In the genomic region with DNA sequence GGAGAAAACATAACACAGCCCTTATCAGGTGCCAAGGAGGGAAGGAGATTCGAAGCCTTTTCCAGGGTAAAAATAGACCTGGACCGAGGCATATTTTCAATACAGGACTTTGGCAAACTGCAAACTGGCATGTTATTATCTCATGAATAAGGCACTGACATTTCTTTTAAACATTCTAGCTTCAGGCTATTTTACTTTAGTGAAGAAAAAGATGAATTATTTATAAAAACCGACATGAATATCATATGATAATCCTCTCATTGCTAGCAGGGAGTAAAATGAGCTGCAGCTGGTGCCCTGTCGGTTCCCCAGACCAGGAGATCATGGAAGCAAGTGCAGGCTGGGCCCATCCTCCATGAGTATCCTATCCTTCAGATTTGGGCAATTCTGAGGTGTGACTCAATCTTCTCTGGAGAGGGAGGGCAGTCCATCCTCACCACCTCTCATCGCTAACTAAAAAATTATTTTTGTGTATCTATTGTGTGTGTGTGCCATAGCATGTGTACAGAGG, we compare ENCODE assay signal across 19 mouse cellular contexts. TPM values are rescaled to one million over a fixed set of nuclear protein-coding genes. Genes with fewer than 3 reads are reported as not detected.
DNase-seq lines count a peak whose midpoint lies in the region; ATAC-seq and TF ChIP-seq lines count a peak whose summit lies in the region.
"Had no signal": no experiment of that assay in that cellular context is flagged by ENCODE, and none has a peak within 500 bp of the region (broad histone marks: within the 10 kb centered on the region; RNA-seq: fewer than 3 reads in every experiment).

No protein-coding gene starts in this region.

- H3K4me3 ChIP-seq in gastrocnemius, adult 2 months = no peak overlapping the region
- H3K4me3 ChIP-seq in heart, embryonic 14.5 days (ENCODE audit: control insufficient read depth in 1 of 2, insufficient read depth in 1 of 2, low read depth in 1 of 2, low read length in 2 of 2) = no peak overlapping the region
- H3K4me3 ChIP-seq in midbrain, embryonic 14.5 days (replicated peaks; ENCODE audit: low read depth, low read length) = no peak overlapping the region
- no peak overlapping the region for H3K4me3 ChIP-seq in midbrain, embryonic 13.5 days (replicated peaks)
- H3K4me3 ChIP-seq: embryonic facial prominence, embryonic 12.5 days; forebrain, embryonic 12.5 days; heart, embryonic 15.5 days; hindbrain, embryonic 13.5 days had no signal

- no peaks in the 10 kb centered on the region for H3K9me3 ChIP-seq in heart, embryonic 14.5 days (ENCODE audit: control insufficient read depth, low read length)
- no peaks in the 10 kb centered on the region for H3K9me3 ChIP-seq in midbrain, embryonic 14.5 days (ENCODE audit: control insufficient read depth, low read length)
- H3K9me3 ChIP-seq in midbrain, embryonic 13.5 days = no peaks in the 10 kb centered on the region
- H3K9me3 ChIP-seq: embryonic facial prominence, embryonic 12.5 days; forebrain, embryonic 12.5 days; heart, embryonic 15.5 days; hindbrain, embryonic 13.5 days had no signal

- no peaks in the 10 kb centered on the region for H3K36me3 ChIP-seq in heart, embryonic 14.5 days (ENCODE audit: control insufficient read depth, insufficient read depth, low read length)
- no peaks in the 10 kb centered on the region for H3K36me3 ChIP-seq in midbrain, embryonic 14.5 days (ENCODE audit: control insufficient read depth, insufficient read depth, low read length)
- no peaks in the 10 kb centered on the region for H3K36me3 ChIP-seq in midbrain, embryonic 13.5 days
- H3K36me3 ChIP-seq: embryonic facial prominence, embryonic 12.5 days; forebrain, embryonic 12.5 days; heart, embryonic 15.5 days; hindbrain, embryonic 13.5 days had no signal

- WGBS in heart, embryonic 14.5 days = 39% methylated on average over 5 of the region's 5 CpGs
- 46% methylated on average over 5 of the region's 5 CpGs for WGBS in midbrain, embryonic 14.5 days
- WGBS in midbrain, embryonic 13.5 days = 56% methylated on average over 5 of the region's 5 CpGs

- H3K4me1 ChIP-seq in heart, embryonic 14.5 days (ENCODE audit: control insufficient read depth in 2 of 2, insufficient read depth in 2 of 2, low read length in 2 of 2) = peaks cover 4 to 12% of the 10 kb centered on the region in 2 experiments
- H3K4me1 ChIP-seq in midbrain, embryonic 14.5 days (ENCODE audit: control insufficient read depth, insufficient read depth, low read length) = peaks cover 12% of the 10 kb centered on the region; the same call in 1 of the 2 replicates
- H3K4me1 ChIP-seq in midbrain, embryonic 13.5 days (replicated peaks) = peaks cover 18% of the 10 kb centered on the region

- H3K4me2 ChIP-seq in heart, embryonic 14.5 days (ENCODE audit: low read length) = peak overlapping the region; percentile 21; the same call in 1 of the 2 replicates
- no peak overlapping the region for H3K4me2 ChIP-seq in midbrain, embryonic 14.5 days (ENCODE audit: low read length)
- H3K4me2 ChIP-seq in midbrain, embryonic 13.5 days (replicated peaks) = no peak overlapping the region
- H3K4me2 ChIP-seq: embryonic facial prominence, embryonic 12.5 days; forebrain, embryonic 12.5 days; heart, embryonic 15.5 days; hindbrain, embryonic 13.5 days had no signal

- TF ChIP-seq POLR2A in brain, embryonic 14.5 days (IDR thresholded peaks at IDR 0.05; ENCODE audit: borderline replicate concordance, extremely low read depth, insufficient read depth, insufficient read length, poor library complexity, severe bottlenecking) = no peak

- H3K27me3 ChIP-seq in heart, embryonic 14.5 days (ENCODE audit: control insufficient read depth, insufficient read depth, low read length) = peaks cover 6% of the 10 kb centered on the region; the same call in 1 of the 2 replicates
- no peaks in the 10 kb centered on the region for H3K27me3 ChIP-seq in midbrain, embryonic 14.5 days (ENCODE audit: control insufficient read depth, insufficient read depth, low read length)
- H3K27me3 ChIP-seq in midbrain, embryonic 13.5 days = no peaks in the 10 kb centered on the region
- H3K27me3 ChIP-seq: embryonic facial prominence, embryonic 12.5 days; hindbrain, embryonic 13.5 days had no signal

- TF ChIP-seq CTCF in gastrocnemius, adult 2 months (IDR thresholded peaks at IDR 0.05) = no peak
- no peak for TF ChIP-seq CTCF in brain, embryonic 14.5 days (IDR thresholded peaks at IDR 0.05; ENCODE audit: borderline replicate concordance, extremely low read depth, insufficient read depth, insufficient read length)

- H3K27ac ChIP-seq in gastrocnemius, adult 2 months = peak overlapping the region; percentile 41; the same call in 1 of the 2 replicates
- no peak overlapping the region for H3K27ac ChIP-seq in heart, embryonic 14.5 days (replicated peaks in 1 of 2; ENCODE audit: control insufficient read depth in 1 of 2, insufficient read depth in 1 of 2, low read depth in 2 of 2, low read length in 2 of 2)
- H3K27ac ChIP-seq in midbrain, embryonic 14.5 days (replicated peaks; ENCODE audit: low read depth, low read length) = 0 out of 2 replicates have a peak overlapping the region, but pooled peaks have one; percentile 10
- H3K27ac ChIP-seq in midbrain, embryonic 13.5 days = no peak overlapping the region
- H3K27ac ChIP-seq: embryonic facial prominence, embryonic 12.5 days; forebrain, embryonic 12.5 days; heart, embryonic 15.5 days; hindbrain, embryonic 13.5 days; hindbrain, postnatal 0 days had no signal

- DNase-seq in gastrocnemius, adult 2 months = no peak
- no peak for DNase-seq in gastrocnemius, adult 18-20 months (ENCODE audit: low spot score)
- no peak for DNase-seq in heart, adult 9 months (ENCODE audit: low spot score in 2 of 2)
- peak; percentile 70 for DNase-seq in midbrain, embryonic 14.5 days
- peak; percentile 52 for DNase-seq in brain, embryonic 14.5 days (ENCODE audit: low read depth)
- DNase-seq in thymus, postnatal 25 days = no peak
- DNase-seq: cerebellum, adult 11-12 months; cerebellum, adult 9-10 months; cerebellum, postnatal 25 days; gastrocnemius, postnatal 36 days had no signal

- intact Hi-C loops in gastrocnemius, adult 2 months (cut with DNase I) = no loop called here

- ATAC-seq in heart, embryonic 14.5 days (ENCODE audit: insufficient number of reproducible peaks, insufficient read depth, low FRiP score, low read depth) = no peak
- ATAC-seq in midbrain, embryonic 14.5 days (ENCODE audit: low FRiP score, low TSS enrichment) = peak; percentile 32; the same call in 1 of the 2 replicates
- ATAC-seq in midbrain, embryonic 13.5 days = no peak
- ATAC-seq: forebrain, embryonic 16.5 days; hindbrain, postnatal 0 days had no signal

- H3K9ac ChIP-seq in heart, embryonic 14.5 days (ENCODE audit: low read length) = no peak overlapping the region
- no peak overlapping the region for H3K9ac ChIP-seq in midbrain, embryonic 14.5 days (replicated peaks; ENCODE audit: low read length)
- H3K9ac ChIP-seq in midbrain, embryonic 13.5 days (replicated peaks) = no peak overlapping the region
- H3K9ac ChIP-seq: embryonic facial prominence, embryonic 12.5 days; forebrain, embryonic 12.5 days; heart, embryonic 15.5 days; hindbrain, embryonic 13.5 days had no signal

RNA-seq across cellular contexts. Expression of gene Fam174b, which starts 21.6 kb away (rescaled TPM):
- total RNA-seq in gastrocnemius, adult 2 months (2021) = 1 to 10 TPM; 1.2 to 2.8 TPM
- total RNA-seq in gastrocnemius, adult 18-20 months (2021) = 1 to 10 TPM; 2.0 to 2.3 TPM
- polyA plus RNA-seq in heart, embryonic 14.5 days (2014; fragmentation: Nextera tagmentation; extraction: Ambion mirVana) = 45.5 and 51.2 TPM in 2 replicates
- polyA plus RNA-seq in midbrain, embryonic 14.5 days (2014; fragmentation: Nextera tagmentation; extraction: Ambion mirVana) = 18.9 and 26.7 TPM in 2 replicates
- polyA plus RNA-seq in midbrain, embryonic 13.5 days (2015; fragmentation: Nextera tagmentation; extraction: Ambion mirVana) = 24.5 and 27.1 TPM in 2 replicates
- polyA plus RNA-seq in brain, embryonic 14.5 days (2012; rRNA removed) = 15.5 and 23.7 TPM in 2 replicates
- polyA plus RNA-seq: C2C12 had no signal

Comparison
In these comparisons a context has a peak if more than half of its experiments do, and no peak if none do; other contexts are left out.
1. H3K27ac ChIP-seq: peak in gastrocnemius, adult 2 months (single experiment) and midbrain, embryonic 14.5 days (single experiment); none in heart, embryonic 14.5 days (0 of 2) and midbrain, embryonic 13.5 days (single experiment).
2. DNase-seq: peak in midbrain, embryonic 14.5 days (single experiment) and brain, embryonic 14.5 days (single experiment); none in gastrocnemius, adult 2 months (single experiment), gastrocnemius, adult 18-20 months (single experiment), heart, adult 9 months (0 of 2) and thymus, postnatal 25 days (single experiment).